Mouse (Mus musculus): ENCODE data around the gene Hltf. TPM values are rescaled to one million over a fixed set of nuclear protein-coding genes. Genes with fewer than 3 reads are reported as not detected.
"Not testable (repeated sequence)": the region's sequence is repeated elsewhere in the genome, so short reads cannot be mapped to it uniquely, and the experiment has no call there.

Gene Hltf
- polyA plus RNA-seq, 1 experiment from 2014 or later, result 23.4 TPM

DNA sequence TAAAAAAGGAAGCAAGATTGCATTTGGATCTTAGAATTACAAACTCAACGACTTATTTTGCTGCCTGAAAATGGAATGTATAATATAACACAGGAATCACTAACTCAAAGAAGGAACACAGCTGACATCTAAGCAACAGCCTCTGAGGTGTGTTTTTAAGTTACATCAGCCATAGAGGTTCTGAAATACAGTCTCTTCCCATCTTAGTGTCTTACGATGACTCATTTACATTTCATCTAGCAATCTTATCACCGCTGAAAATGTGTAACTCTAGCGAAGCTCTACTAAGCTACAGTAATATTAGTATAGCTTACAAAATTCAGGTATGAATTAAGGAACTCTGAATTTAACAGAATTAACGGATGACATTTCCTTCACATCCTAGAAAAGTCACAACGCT, 26.8 kb upstream of the Hltf start:
- in situ Hi-C loops (cut with MboI; ENCODE audit: low pct_unique_long_range_greater_than_20kb), result no loop called here
- ChIA-PET POLR2A (no interaction called here), CTCF (interaction anchor here (1.3 kb wide), 1 partner anchor 11 kb away, joined by 4 read pairs; no protein-coding TSS in a partner anchor)
- no peaks in the 10 kb centered on the region for H3K27me3 ChIP-seq
- ATAC-seq, result no peak
- no peak for DNase-seq (ENCODE audit: low read depth, low spot score)
- no peak for TF ChIP-seq CTCF (IDR thresholded peaks at IDR 0.05)

DNA sequence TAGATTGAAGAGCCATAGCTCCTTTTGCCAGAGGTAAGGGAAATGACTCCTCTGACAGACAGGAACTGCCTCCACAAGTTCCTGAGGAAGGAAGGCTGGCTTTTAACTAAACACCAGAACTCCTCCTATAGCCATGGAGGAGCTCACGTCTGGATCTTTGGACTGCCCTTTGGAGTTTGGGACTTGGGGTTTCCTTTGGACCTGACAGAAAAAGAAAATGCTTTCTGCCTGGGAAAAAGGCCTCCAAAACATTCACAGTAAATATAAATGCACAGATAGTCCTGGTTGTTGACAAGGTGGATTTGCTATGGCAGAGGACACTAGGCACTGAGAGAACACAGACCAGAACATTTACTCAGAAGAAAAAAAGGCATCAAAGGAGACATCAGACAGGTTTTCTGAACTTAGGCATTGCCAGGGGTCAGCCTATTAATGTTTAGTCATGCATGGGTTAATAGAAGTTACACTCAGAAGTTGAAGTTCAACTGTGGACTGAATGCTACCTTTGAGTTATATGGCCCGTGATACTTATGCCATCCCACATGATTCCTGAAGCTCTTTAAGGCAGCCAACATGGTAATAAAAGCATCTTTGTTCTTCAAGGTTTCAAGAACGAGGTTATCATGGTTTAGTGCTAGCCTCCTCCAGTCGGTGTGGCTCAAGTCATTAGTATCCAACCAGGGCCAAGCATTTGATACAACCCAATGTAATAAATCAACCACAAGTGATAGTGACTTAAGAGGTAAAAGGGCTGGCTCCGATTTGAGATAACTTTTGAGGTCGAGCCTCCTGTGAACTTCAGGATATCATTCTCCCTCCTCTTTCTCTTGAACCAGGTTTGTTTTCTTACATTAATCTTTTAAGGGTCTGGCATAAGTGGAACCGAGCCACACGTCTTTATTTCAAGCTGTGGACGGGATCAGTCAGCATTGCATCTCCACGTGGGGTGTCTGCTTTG, 23.6 kb upstream of the Hltf start:
- in situ Hi-C loops (cut with MboI; ENCODE audit: low pct_unique_long_range_greater_than_20kb), result no loop called here
- TF ChIP-seq CTCF (IDR thresholded peaks at IDR 0.05), result no peak
- ATAC-seq (peak; percentile 0), DNase-seq (ENCODE audit: low read depth, low spot score) (no peak)
- ChIA-PET CTCF (interaction anchor here (1.2 to 1.4 kb wide), 2 partner anchors 13 to 23 kb away, joined by 3 read pairs; partner anchors contain the start of gene Hltf), POLR2A (no interaction called here)
- no peaks in the 10 kb centered on the region for H3K27me3 ChIP-seq

DNA sequence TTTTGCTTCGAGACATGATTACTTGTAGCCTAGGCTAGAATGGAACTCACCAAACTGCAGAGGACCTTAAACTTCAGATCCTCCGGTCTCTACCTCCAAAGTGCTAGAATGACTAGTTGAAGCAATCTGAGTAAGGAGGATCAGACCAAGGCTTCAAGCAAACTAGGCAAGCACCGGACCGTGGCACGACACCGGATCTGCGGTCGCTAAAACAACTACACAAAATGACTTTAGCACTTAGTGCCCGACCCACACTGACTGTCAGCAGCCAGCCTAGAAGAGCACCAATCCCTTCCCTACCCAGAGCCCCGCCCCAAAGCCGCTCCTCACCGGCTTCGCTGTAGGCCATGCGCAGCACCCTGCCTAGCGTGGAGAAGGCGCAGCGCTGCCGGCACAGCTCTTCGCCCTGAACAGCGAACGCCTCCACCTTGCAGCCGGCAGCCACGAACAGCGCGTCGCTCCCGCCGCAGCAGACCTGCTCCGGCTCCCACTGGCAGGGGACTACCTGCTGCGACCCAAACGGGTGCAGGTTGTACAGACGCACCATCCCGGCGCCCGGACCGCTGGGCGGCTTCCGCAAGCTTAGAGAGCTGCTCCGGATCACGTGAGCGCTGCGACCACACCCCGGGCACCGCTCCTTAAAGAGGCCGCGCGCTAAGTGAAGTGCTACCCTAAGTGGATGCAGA, 22.7 kb upstream of the Hltf start, which contains the start of gene Hps3:
Gene Hps3 (minus strand): TSS at position 597 of the 686 bp plus-strand sequence.
- no peaks in the 10 kb centered on the region for H3K27me3 ChIP-seq
- ChIA-PET POLR2A (interaction anchor here (0.6 kb wide), 1 partner anchor 144 kb away, joined by 3 read pairs; no protein-coding TSS in a partner anchor), CTCF (interaction anchor here (1.2 to 1.4 kb wide), 4 partner anchors 11 to 23 kb away, joined by 3 to 5 read pairs (median 3); partner anchors contain the start of gene Hltf)
- peak; percentile 100 for ATAC-seq
- peak; percentile 62 for DNase-seq (ENCODE audit: low read depth, low spot score)
- in situ Hi-C loops (cut with MboI; ENCODE audit: low pct_unique_long_range_greater_than_20kb), result no loop called here
- no peak for TF ChIP-seq CTCF (IDR thresholded peaks at IDR 0.05)

DNA sequence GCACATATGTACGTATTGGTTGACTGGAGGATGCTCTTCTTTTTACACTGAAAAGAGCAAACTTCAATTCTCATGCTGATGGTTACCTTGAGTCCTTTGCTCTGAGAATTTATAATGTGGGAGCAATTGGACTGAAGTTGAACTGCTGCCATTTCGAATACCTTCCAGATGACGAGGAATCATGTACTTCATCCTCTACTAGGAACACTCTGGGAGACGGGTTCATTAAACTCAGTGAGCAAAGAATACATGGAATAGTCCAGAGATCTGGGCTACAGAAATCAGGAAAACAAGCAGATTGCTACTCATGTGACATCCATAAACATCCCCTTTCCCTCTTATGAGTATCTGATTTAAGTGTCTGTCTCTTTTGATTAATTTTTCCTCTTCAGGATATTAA, 21.5 kb upstream of the Hltf start:
- DNase-seq (ENCODE audit: low read depth, low spot score), result no peak
- no peak for TF ChIP-seq CTCF (IDR thresholded peaks at IDR 0.05)
- in situ Hi-C loops (cut with MboI; ENCODE audit: low pct_unique_long_range_greater_than_20kb), result no loop called here
- CTCF ChIA-PET, result interaction anchor here (1.4 kb wide), 1 partner anchor 21 kb away, joined by 5 read pairs; the partner anchor contains the start of gene Hltf
- no peaks in the 10 kb centered on the region for H3K27me3 ChIP-seq
- no peak for ATAC-seq
- POLR2A ChIA-PET, result no interaction called here

DNA sequence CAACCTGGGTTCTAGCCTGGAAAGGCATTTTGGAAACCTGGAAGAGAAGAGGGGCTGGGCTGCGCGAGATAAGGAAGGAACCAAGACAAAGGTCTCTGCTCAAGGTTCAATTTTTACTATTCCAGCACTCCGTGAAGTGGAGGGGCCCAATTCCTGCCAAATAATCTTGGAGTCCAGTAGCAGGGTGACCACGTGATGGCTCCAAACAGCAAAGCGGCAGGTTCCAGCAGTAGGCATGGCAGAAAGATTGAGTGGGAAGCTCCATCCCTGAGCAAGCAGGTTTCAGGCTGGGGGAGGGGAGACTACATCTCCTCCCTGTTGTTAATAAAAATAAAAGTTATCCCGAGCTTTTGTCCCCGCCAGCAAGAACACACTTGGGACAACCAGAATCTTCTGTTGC, 16.1 kb upstream of the Hltf start:
- in situ Hi-C loops (cut with MboI; ENCODE audit: low pct_unique_long_range_greater_than_20kb); POLR2A ChIA-PET; H3K27me3 ChIP-seq; CTCF ChIA-PET; DNase-seq (ENCODE audit: low read depth, low spot score); ATAC-seq: not testable (repeated sequence)

DNA sequence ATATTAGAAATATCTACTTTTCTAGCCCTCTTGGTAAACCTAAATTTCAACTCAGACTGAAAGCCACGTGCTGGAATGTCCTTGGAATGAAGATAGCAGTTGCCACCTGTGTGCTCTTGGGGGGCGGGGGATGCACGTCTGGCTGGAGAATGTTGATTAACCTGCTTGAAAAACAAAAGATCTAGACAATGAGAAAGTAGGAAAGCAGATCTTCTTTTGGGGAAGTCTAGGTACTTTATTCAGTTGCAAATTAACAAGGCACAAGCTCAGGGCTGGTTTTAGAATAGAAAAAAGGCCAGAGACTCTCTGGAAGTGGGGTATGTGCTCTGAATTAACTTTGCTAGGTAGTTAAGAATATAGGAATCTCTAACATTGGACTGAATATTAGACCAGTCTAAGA, 12.9 kb upstream of the Hltf start:
- CTCF ChIA-PET; in situ Hi-C loops (cut with MboI; ENCODE audit: low pct_unique_long_range_greater_than_20kb): not testable (repeated sequence)

DNA sequence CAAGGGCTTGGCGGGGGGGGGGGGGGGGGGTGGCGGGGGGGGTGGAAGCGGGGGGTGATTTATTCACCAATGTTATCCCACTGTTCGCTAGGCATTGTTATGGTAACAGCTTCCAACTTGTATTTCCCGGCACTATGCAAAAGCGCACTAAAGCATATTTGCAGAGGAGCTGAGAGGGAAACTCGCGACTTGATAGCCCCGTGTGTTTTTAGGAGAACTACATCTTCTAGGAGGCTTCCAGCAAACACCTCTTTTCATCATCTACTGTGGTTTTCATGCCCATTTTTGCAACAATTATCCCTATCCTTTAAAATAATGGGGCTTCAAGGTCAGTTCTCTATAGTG, 558 bp downstream of the Hltf start:
- no peaks in the 10 kb centered on the region for H3K27me3 ChIP-seq
- in situ Hi-C loops (cut with MboI; ENCODE audit: low pct_unique_long_range_greater_than_20kb), result no loop called here
- no peak for DNase-seq (ENCODE audit: low read depth, low spot score)
- peak; percentile 5 for ATAC-seq
- ChIA-PET POLR2A (no interaction called here), CTCF (interaction anchor here (1.0 to 2.2 kb wide), 5 partner anchors 17 to 163 kb away, joined by 3 to 6 read pairs (median 5); no protein-coding TSS in a partner anchor)
- TF ChIP-seq CTCF (IDR thresholded peaks at IDR 0.05), result no peak

More for the DNA sequence above, 12.9 kb upstream of the Hltf start:
- H3K27me3 ChIP-seq; POLR2A ChIA-PET; ATAC-seq; DNase-seq (ENCODE audit: low read depth, low spot score): not testable (repeated sequence)

DNA sequence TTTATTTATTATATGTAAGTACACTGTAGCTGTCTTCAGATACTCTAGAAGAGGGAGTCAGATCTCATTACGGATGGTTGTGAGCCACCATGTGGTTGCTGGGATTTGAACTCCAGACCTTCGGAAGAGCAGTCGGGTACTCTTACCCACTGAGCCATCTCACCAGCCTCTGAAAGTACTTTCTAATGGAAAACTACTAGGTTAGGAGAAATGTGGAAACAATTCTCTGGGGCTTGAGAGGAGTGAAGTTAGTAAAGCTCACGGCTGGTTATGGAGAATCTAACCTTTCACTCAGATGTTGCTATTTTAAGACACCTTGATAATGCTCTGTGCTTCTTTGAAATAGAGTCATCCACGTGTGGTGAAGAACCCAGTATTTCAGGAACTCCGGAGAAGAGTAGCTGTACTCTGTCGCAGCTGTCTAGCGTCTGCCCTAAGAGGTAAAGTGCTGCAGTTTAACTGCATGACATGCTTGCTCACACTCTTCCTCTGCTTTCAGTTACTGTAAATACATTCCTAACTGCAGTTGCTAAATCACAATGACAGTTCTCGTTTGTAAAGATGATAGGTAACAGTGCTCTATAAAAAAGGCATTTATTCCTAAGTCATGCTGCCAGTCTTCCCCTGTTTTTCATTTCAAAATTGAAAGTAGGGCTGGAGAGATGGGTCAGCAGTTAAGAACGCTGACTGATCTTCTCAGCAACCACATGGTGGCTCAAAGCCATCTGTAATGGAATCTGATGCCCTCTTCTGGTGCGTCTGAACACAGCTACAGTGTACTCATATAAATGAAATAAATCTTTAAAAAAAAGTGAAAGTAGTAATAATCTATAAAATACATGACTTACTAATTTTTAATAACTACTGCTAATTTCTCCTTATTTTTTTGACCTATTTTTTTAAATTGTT, 18.8 kb downstream of the Hltf start:
- ATAC-seq, result peak; percentile 74
- no peak for DNase-seq (ENCODE audit: low read depth, low spot score)
- ChIA-PET CTCF (interaction anchor here (1.2 to 1.5 kb wide), 5 partner anchors 10 to 181 kb away, joined by 3 to 5 read pairs (median 3); no protein-coding TSS in a partner anchor), POLR2A (no interaction called here)
- in situ Hi-C loops (cut with MboI; ENCODE audit: low pct_unique_long_range_greater_than_20kb), result loop anchor here (5.0 to 10.0 kb wide), 2 partner anchors 121 to 182 kb away; no protein-coding TSS in a partner anchor
- peak; percentile 76 for TF ChIP-seq CTCF (IDR thresholded peaks at IDR 0.05)
- no peaks in the 10 kb centered on the region for H3K27me3 ChIP-seq

DNA sequence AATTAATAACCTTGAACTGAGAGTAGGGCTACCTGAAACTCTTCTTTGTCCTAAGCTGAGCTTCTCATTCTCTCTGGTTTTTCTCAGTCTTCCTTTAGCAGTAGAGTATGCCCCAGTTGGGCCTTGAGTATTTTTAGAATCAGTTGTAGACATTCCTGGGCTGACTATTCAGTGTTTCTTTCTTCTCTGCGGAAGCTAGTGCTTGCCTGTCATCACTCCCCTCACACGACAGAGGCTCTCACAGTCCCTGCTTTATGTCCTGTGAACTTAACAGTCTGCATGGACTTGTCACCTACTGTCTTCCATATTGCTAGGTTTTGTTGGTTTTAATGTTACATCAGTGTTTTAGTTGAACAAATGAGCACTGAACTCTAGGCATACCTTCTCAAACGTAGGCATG, 24.6 kb downstream of the Hltf start:
- TF ChIP-seq CTCF (IDR thresholded peaks at IDR 0.05), result no peak
- in situ Hi-C loops (cut with MboI; ENCODE audit: low pct_unique_long_range_greater_than_20kb), result no loop called here
- ChIA-PET POLR2A (no interaction called here), CTCF (no interaction called here)
- DNase-seq (ENCODE audit: low read depth, low spot score) (no peak), ATAC-seq (no peak)
- no peaks in the 10 kb centered on the region for H3K27me3 ChIP-seq

DNA sequence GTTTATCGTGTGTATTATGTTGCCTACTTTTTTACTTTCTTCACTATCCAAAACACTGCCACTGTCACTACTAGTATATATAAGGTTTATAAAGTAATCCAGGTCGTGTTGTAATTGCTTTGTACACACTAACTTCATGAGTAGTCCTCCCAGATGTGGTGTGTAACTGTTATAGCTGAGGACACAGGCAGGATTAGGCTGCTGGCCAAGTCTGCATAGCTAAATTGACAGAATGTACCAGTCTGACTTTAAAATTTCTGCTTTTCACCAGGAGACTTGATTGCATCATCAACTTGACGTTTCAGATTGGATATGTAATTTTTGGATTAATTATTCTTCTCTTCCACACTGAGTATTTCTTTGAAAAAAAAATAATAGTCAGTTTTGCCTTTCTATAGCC, 46.2 kb downstream of the Hltf start:
- ATAC-seq, result no peak
- CTCF ChIA-PET, result interaction anchor here (1.2 kb wide), 1 partner anchor 28 kb away, joined by 3 read pairs; no protein-coding TSS in a partner anchor
- in situ Hi-C loops (cut with MboI; ENCODE audit: low pct_unique_long_range_greater_than_20kb), result no loop called here

More for the DNA sequence above, 46.2 kb downstream of the Hltf start:
- TF ChIP-seq CTCF (IDR thresholded peaks at IDR 0.05), result no peak
- POLR2A ChIA-PET, result no interaction called here
- H3K27me3 ChIP-seq, result no peaks in the 10 kb centered on the region
- no peak for DNase-seq (ENCODE audit: low read depth, low spot score)
